Mouse (Mus musculus): ENCODE data around the gene Mast4.

Gene Mast4

GRCm38 (mm10) chr13:103115116-103115515 lies 219.2 kb downstream of the Mast4 start:
- DNase-seq = no peak

- DNase-seq = peak; percentile 58 to 66
Observed at GRCm38 (mm10) chr13:103114274-103114673, 220.0 kb downstream of the Mast4 start.

GRCm38 (mm10) chr13:103109872-103110271 lies 224.4 kb downstream of the Mast4 start:
- DNase-seq = peak; percentile 62 to 78

GRCm38 (mm10) chr13:103107362-103107761 lies 226.9 kb downstream of the Mast4 start:
- DNase-seq = no peak

GRCm38 (mm10) chr13:103102598-103102997 lies 231.7 kb downstream of the Mast4 start:
- DNase-seq = no peak

GRCm38 (mm10) chr13:103096346-103097150 lies 237.7 kb downstream of the Mast4 start:
- peak; percentile 15 to 19 for DNase-seq

GRCm38 (mm10) chr13:103095491-103095890 lies 238.8 kb downstream of the Mast4 start:
- DNase-seq = no peak

- no peak for DNase-seq
Observed at GRCm38 (mm10) chr13:103094595-103094994, 239.7 kb downstream of the Mast4 start.

GRCm38 (mm10) chr13:103093713-103094112 lies 240.6 kb downstream of the Mast4 start:
- DNase-seq = no peak

GRCm38 (mm10) chr13:103085540-103086121 lies 248.7 kb downstream of the Mast4 start:
- DNase-seq = no peak

- DNase-seq = no peak
Observed at GRCm38 (mm10) chr13:103082891-103083290, 251.4 kb downstream of the Mast4 start.

GRCm38 (mm10) chr13:103079806-103080205 lies 254.5 kb downstream of the Mast4 start:
- DNase-seq = no peak

- no peak for DNase-seq
Observed at GRCm38 (mm10) chr13:103078815-103079214, 255.5 kb downstream of the Mast4 start.

GRCm38 (mm10) chr13:103073461-103073860 lies 260.8 kb downstream of the Mast4 start:
- DNase-seq = no peak

- no peak for DNase-seq
Observed at GRCm38 (mm10) chr13:103071783-103072182, 262.5 kb downstream of the Mast4 start.

- DNase-seq = no peak
Observed at GRCm38 (mm10) chr13:103067581-103068166, 266.6 kb downstream of the Mast4 start.

GRCm38 (mm10) chr13:103065437-103065836 lies 268.9 kb downstream of the Mast4 start:
- no peak for DNase-seq

GRCm38 (mm10) chr13:103061680-103062079 lies 272.6 kb downstream of the Mast4 start:
- no peak for DNase-seq

- no peak for DNase-seq
Observed at GRCm38 (mm10) chr13:103059995-103060652, 274.2 kb downstream of the Mast4 start.

- DNase-seq = no peak
Observed at GRCm38 (mm10) chr13:103056451-103056850, 277.8 kb downstream of the Mast4 start.

- no peak for DNase-seq
Observed at GRCm38 (mm10) chr13:103052661-103053060, 281.6 kb downstream of the Mast4 start.

- DNase-seq = no peak
Observed at GRCm38 (mm10) chr13:103048954-103049353, 285.3 kb downstream of the Mast4 start.

- no peak for DNase-seq
Observed at GRCm38 (mm10) chr13:103043692-103044091, 290.6 kb downstream of the Mast4 start.
